Mouse (Mus musculus) heart, adult 11 months (tissue): ENCODE results near the gene Mtfr1l.

Experiments
- DNase-seq: peaks from one replicate; pipeline ENCODE4 v3.0.0; 2022

Gene Mtfr1l

DNA sequence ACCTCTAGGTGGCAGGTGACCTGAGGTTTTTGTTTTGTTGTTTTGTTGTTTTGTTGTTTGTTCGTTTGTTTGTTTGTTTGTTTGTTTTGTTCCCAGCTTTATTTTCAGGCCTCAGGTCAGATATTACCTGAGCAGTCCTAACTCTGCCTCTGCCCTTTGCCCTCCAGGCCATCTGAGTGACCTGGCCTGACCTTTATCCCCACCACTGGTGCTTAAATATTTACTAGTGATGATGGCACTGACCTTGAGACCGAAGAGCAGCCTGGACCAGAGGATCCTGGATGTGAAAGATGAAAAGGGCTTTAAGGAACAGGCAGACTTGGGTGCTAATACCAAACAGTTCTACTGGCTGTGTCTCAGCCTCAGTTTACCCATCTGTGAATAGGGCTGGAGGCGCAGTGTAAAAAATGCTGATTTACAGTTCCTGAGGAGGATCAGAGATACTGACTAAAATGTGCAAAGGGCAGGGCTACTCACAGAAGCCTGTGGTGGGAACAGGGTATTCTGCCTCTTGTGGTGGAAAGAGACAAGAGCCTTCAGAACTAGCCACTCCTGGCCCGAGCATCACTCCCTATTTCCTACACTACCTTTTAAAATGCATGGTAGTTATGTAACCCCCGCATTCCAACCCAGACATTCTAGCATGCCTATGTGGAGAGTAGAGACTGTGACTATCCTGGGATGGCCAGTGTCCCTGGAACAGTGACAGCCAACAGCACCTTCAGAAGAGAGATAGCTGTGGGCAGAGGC lies 49.9 kb downstream of the Mtfr1l start:
- no peak for DNase-seq

DNA sequence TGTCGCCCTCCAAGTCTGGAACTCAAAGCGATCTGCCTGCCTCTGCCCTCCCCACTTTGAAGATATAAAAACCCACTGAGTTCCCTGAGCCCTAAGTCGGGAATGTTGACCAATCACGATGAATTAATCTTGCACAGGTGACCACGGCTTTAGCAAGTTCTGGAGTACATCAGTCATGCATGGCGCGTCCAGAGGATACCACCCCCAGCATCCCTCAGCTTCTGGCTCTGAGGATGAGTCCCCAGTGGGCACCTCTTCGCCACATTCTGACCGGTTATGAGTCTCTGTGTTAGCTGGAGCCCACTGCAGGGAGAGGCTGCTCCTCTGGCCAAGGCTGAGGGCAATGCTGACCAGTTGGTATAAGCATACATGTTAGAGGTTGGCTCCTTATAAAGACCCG lies 51.0 kb downstream of the Mtfr1l start:
- DNase-seq, result no peak

- peak; percentile 95 for DNase-seq
Observed at GRCm38 (mm10) chr4:134483696-134484095, 51.5 kb downstream of the Mtfr1l start.

- DNase-seq, result no peak
Observed at GRCm38 (mm10) chr4:134483078-134483688, 52.0 kb downstream of the Mtfr1l start.

DNA sequence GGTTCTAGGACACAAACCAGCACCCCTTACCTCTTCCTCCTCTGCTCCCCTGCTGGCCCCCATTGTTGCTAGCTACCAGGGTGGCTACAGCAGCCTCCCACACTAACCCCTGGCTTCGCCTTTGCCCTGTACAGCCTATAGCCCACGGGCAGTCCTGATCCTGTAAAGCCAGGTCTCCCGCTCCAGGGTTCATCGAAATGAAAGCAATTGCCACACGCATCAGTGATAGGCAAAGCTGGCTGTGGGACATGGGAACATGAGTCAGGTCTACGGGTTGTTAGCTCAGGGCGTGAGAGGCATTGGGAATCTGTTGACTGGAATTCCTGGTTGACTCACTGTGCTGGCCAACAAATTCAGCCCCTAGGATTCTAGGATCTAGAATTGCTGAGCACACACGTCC lies 52.7 kb downstream of the Mtfr1l start:
- no peak for DNase-seq

DNA sequence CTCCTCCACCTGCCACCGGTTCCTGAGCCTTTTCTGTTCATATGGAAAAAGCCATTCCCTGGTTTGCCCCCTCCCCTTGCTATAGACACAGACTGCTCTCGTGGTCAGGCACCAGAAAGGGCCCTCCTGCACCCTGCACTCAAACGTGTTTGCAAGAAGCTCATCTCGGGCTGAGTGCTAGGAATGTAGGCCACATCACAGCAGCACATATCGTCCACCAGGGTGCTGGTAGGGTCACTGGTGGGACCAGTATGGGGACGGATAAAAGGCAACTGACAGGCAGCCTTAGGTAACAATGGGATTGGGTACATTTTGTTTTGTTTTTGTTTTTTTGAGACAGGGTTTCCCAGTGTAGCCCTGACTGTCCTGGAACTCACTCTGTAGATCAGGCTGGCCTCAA lies 53.9 kb downstream of the Mtfr1l start:
- no peak for DNase-seq

GRCm38 (mm10) chr4:134480864-134481263 lies 54.3 kb downstream of the Mtfr1l start:
- peak; percentile 96 for DNase-seq

GRCm38 (mm10) chr4:134479839-134480238 lies 55.3 kb downstream of the Mtfr1l start:
- DNase-seq, result peak; percentile 95

- peak; percentile 96 for DNase-seq
Observed at GRCm38 (mm10) chr4:134478031-134478430, 57.2 kb downstream of the Mtfr1l start.

DNA sequence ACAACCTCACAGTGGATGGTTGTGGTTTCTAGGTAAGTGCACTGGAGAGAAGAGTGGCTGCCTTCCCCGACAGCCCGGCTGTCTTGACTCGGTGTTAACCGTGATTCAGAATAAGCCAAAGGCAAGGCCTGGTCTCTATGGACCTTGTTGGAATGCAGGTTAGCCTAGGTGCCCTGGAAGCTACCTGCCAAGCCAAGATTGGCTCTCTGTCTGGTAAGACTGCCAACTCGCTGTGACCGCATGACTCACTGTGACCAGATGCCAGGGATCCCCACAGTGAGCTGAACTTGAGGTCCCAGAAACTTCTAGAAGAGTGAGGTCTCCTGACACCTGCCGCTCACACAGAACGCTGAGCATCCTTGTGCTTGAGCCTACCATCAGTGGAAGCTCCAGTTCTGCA lies 58.3 kb downstream of the Mtfr1l start:
- DNase-seq, result no peak
